Mouse (Mus musculus): ENCODE results near the gene Srprb. TPM values are rescaled to one million over a fixed set of nuclear protein-coding genes. Genes with fewer than 3 reads are reported as not detected.

Gene Srprb
- 10 to 100 TPM in 10 of 26 experiments, 1 to 10 TPM in 16; 2.7 to 20.5 (median 8.0) TPM for total RNA-seq (2018; cell fraction: chromatin; rRNA removed)
- 10 to 100 TPM; 21.8 to 32.1 (median 27.4) TPM for total RNA-seq (2018; cell fraction: cytosol; rRNA removed)
- 10 to 100 TPM in 23 of 26 experiments, 1 to 10 TPM in 3; 7.9 to 31.1 (median 16.1) TPM for total RNA-seq (2018; cell fraction: nucleus; rRNA removed)
- 17.1 to 39.7 TPM (median 24.4 TPM) in 3 replicates for polyA plus RNA-seq (2018)

DNA sequence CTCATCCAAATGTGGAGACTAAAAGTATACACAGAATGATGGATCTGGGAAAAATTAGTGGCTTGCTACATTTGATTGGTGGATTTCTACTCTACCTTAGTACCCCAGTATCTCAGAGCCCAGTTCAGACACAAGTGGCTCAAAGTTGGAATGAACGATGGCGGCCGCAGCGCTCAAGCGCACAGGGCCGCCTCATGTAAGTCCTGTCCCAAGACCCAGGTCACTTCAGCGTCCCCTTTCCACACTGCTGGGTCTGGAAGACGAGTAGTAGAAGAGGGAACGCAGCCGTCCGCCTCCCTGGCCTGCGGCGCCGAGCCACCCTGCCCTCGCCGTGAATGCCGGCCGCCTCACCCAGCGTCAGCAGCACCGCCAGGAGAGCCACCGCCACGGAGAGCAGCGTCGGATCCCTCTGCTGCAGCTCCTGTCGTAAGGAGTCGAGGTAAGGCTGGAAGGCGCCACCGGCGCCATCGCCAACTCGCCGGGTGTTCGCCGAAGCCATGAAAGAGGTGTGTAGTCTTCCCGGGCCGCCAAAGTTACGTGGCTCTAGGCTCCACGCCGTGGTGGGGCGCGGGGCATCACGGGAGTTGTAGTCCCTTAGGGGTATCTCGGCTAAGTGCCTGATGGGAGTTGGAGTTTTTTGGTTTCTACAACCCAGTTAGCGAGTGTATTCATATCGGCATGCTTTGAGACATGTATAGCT, at the start of gene Srprb:
TSS of gene Srprb (minus strand) at position 577 of the 700 bp plus-strand sequence.
- H3K79me2 ChIP-seq (ENCODE audit: inconsistent target): peaks cover 13% of the 10 kb centered on the region; the same call in 1 of the 2 replicates
- H3K4me3 ChIP-seq (ENCODE audit: inconsistent target): peak within 1 kb of the TSS; percentile 74
- peaks cover 20% of the 10 kb centered on the region; the same call in 1 of the 2 replicates for H3K36me3 ChIP-seq (ENCODE audit: inconsistent target)
- H3K27ac ChIP-seq: no peak within 1 kb of the TSS
- 2% methylated on average over 45 of the region's 45 CpGs for WGBS (ENCODE audit: missing documents)

DNA sequence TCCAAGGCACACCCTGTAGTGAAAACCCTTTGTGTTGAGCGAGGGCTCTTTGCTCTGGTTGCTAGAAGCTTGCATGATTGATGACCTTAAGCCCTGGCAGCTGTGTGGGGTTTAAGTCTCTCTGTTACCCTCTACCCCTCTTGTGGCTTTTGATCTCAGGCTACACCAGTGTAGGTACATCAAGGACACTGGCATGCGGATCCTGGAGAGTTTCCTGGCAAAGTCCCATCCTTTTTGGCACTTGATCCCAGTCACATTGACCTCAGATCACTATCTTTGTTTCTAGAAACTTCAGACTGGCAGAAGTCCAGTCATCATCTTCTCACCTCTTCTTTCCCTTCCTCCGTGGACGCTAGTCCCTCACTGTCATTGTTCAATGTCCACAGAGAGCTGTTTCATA, 46.7 kb upstream of the Srprb start:
- Histone ChIP-seq H3K36me3 (ENCODE audit: inconsistent target) (no peaks in the 10 kb centered on the region), H3K79me2 (ENCODE audit: inconsistent target) (no peaks in the 10 kb centered on the region), H3K27ac (no peak overlapping the region), H3K4me3 (ENCODE audit: inconsistent target) (no peak overlapping the region)
- 68% methylated on average over 4 of the region's 4 CpGs for WGBS (ENCODE audit: missing documents)

DNA sequence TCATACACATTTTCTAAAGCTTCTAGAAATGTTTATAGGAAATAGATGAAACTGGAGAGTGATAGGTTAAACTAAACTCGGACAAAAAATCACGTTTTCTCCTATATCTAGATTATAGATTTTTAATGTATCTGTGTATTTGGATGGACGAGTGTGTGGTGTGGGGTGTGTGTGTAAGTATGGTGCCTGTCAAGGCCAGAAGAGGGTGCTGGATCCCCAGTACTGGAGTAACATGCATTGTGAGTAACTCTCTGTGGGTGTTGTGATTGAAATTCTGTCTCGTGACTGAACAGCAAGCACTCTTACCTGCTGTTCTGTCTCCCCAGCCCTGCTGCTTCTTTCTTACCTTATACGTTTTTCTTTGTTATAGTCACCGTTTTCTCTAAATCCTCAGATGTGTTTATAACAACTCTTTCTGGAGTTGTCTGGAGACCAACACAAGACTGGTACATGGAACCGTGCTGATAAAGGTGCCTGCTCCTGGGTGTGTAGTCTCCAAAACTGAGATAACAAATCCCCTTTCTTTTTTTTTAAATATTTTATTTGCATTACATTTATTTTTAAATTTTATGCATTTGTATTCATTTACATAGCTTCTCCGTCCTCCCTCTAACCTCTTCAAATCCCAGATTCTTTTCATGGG, 44.7 kb upstream of the Srprb start:
- 90% methylated on average over 8 of the region's 8 CpGs for WGBS (ENCODE audit: missing documents)
- Histone ChIP-seq H3K36me3 (ENCODE audit: inconsistent target) (no peaks in the 10 kb centered on the region), H3K27ac (no peak overlapping the region), H3K4me3 (ENCODE audit: inconsistent target) (no peak overlapping the region), H3K79me2 (ENCODE audit: inconsistent target) (no peaks in the 10 kb centered on the region)

- no peaks in the 10 kb centered on the region for H3K36me3 ChIP-seq (ENCODE audit: inconsistent target)
- H3K79me2 ChIP-seq (ENCODE audit: inconsistent target): no peaks in the 10 kb centered on the region
- H3K27ac ChIP-seq: no peak overlapping the region
- no peak overlapping the region for H3K4me3 ChIP-seq (ENCODE audit: inconsistent target)
- 98% methylated on average over 4 of the region's 4 CpGs for WGBS (ENCODE audit: missing documents)
Measured at GRCm38 (mm10) chr9:103243640-103244039, 41.7 kb upstream of the Srprb start.

DNA sequence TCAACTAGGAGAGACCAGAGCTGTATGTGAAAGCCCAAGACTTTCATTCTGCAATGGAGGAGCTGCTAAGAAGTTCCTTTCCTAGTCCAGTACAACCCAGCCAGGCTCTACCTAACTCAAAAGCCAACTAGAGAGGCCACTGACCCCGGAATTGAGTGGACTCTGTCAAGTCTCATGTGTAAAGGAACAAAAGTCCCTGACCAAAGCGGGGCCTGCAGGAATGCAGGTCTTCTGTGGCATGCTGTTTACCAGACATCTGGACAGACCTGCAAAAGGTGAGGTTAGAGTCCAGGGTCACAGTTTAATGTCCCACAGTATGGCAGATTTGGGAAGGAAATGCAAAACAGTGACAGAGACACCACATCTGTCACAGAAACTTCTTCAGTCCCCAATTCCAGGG, 39.3 kb upstream of the Srprb start:
- Histone ChIP-seq H3K79me2 (ENCODE audit: inconsistent target) (no peaks in the 10 kb centered on the region), H3K27ac (no peak overlapping the region), H3K4me3 (ENCODE audit: inconsistent target) (no peak overlapping the region), H3K36me3 (ENCODE audit: inconsistent target) (no peaks in the 10 kb centered on the region)
- WGBS (ENCODE audit: missing documents): 93% methylated on average over 2 of the region's 2 CpGs

DNA sequence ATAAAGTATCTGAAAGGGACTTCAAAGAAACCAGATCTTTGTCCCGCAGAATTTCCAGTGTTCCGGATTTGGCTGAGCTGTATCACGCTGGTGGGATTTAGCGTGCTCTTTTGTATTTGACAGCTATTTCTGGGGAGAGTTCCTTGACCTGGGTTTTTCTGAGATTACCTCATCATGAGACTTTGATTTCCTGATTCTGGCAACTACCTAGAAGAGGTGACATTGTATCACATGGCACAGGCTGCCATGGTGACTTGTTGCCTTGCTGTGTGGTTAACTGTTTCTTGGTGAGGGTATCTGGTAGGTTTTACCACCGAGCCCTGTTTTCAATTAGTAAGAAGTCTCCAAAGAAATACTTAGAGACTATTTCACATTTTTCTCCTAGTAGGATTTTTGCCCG, 37.5 kb upstream of the Srprb start:
- 93% methylated on average over 6 of the region's 6 CpGs for WGBS (ENCODE audit: missing documents)
- Histone ChIP-seq H3K36me3 (ENCODE audit: inconsistent target) (no peaks in the 10 kb centered on the region), H3K4me3 (ENCODE audit: inconsistent target) (no peak overlapping the region), H3K79me2 (ENCODE audit: inconsistent target) (no peaks in the 10 kb centered on the region), H3K27ac (no peak overlapping the region)

- Histone ChIP-seq H3K27ac (no peak overlapping the region), H3K36me3 (ENCODE audit: inconsistent target) (no peaks in the 10 kb centered on the region), H3K79me2 (ENCODE audit: inconsistent target) (no peaks in the 10 kb centered on the region), H3K4me3 (ENCODE audit: inconsistent target) (no peak overlapping the region)
- WGBS (ENCODE audit: missing documents): 65% methylated on average over 7 of the region's 7 CpGs
Measured at GRCm38 (mm10) chr9:103234565-103235165, 32.7 kb upstream of the Srprb start.

GRCm38 (mm10) chr9:103234059-103234458, 32.1 kb upstream of the Srprb start:
- H3K36me3 ChIP-seq (ENCODE audit: inconsistent target): no peaks in the 10 kb centered on the region
- no peaks in the 10 kb centered on the region for H3K79me2 ChIP-seq (ENCODE audit: inconsistent target)
- H3K27ac ChIP-seq: no peak overlapping the region
- WGBS (ENCODE audit: missing documents): 53% methylated on average over 7 of the region's 7 CpGs
- no peak overlapping the region for H3K4me3 ChIP-seq (ENCODE audit: inconsistent target)

GRCm38 (mm10) chr9:103233006-103233395, 31.1 kb upstream of the Srprb start:
- no peak overlapping the region for H3K4me3 ChIP-seq (ENCODE audit: inconsistent target)
- H3K36me3 ChIP-seq (ENCODE audit: inconsistent target): peaks cover 3% of the 10 kb centered on the region; the same call in 1 of the 2 replicates
- no peak overlapping the region for H3K27ac ChIP-seq
- WGBS (ENCODE audit: missing documents): 62% methylated on average over 7 of the region's 7 CpGs
- H3K79me2 ChIP-seq (ENCODE audit: inconsistent target): no peaks in the 10 kb centered on the region

GRCm38 (mm10) chr9:103232232-103233005, 30.5 kb upstream of the Srprb start:
- WGBS (ENCODE audit: missing documents): 83% methylated on average over 7 of the region's 7 CpGs
- no peak overlapping the region for H3K4me3 ChIP-seq (ENCODE audit: inconsistent target)
- no peak overlapping the region for H3K27ac ChIP-seq
- H3K79me2 ChIP-seq (ENCODE audit: inconsistent target): no peaks in the 10 kb centered on the region
- peaks cover 9% of the 10 kb centered on the region; the same call in 1 of the 2 replicates for H3K36me3 ChIP-seq (ENCODE audit: inconsistent target)

- WGBS (ENCODE audit: missing documents): 4% methylated on average over 27 of the region's 29 CpGs
- H3K36me3 ChIP-seq (ENCODE audit: inconsistent target): peaks cover 30% of the 10 kb centered on the region; the same call in 1 of the 2 replicates
- H3K79me2 ChIP-seq (ENCODE audit: inconsistent target): no peaks in the 10 kb centered on the region
- peak within 1 kb of the TSS; percentile 96 for H3K27ac ChIP-seq
- peak within 1 kb of the TSS; percentile 21 for H3K4me3 ChIP-seq (ENCODE audit: inconsistent target)
Measured at GRCm38 (mm10) chr9:103230151-103230951, 28.4 kb upstream of the Srprb start, which contains the start of the genes Gm20425 and Trf. TSS of gene Gm20425 (minus strand) at chr9:103230307. TSS of gene Trf (minus strand) at chr9:103230444.

DNA sequence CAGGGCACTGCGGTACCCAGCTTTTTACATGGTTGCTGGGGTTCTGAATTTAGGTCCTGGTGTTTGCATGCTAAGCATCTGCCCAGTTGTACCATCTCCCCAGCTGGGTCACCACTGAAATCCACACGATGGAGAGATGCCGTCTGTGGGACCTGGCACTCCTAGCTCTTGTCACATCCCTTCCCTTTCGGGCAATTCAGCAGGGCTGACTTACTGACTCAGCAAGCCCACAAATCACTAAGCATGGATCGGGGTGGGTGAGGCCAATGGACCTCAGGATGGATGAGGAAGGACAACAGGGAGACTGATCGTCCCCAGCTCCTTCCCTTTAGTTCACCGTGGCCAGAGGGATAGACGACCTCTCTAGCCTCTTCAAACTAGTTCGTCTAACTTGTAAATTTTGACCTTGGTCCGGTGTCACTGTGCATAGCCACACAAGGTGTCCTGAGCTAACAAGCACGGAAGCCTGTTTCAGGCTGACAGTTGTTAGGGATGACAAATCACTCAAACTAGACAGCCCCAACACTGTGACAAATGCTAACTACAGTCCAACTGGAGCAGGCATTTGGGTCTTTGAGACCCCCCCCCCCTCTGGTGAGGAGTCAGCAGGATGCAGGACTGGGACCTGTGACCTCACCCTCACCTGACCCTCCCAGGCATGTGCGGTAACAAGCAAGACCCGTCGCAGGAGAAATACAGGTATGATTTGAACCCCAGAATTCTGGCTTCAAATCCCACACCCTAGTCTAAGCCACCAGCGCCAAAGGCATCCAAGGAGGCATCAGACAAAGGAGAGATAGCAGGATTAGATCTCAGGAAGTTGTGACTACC, 27.3 kb upstream of the Srprb start:
- H3K79me2 ChIP-seq (ENCODE audit: inconsistent target): no peaks in the 10 kb centered on the region
- peak overlapping the region; percentile 96; the same call in 1 of the 2 replicates for H3K27ac ChIP-seq
- H3K36me3 ChIP-seq (ENCODE audit: inconsistent target): peaks cover 41% of the 10 kb centered on the region
- H3K4me3 ChIP-seq (ENCODE audit: inconsistent target): peak overlapping the region; percentile 21
- WGBS (ENCODE audit: missing documents): 90% methylated on average over 15 of the region's 15 CpGs

Measured in macrophage (primary cell).